Mouse (Mus musculus): ENCODE data around the gene Arid5b.

Arid5b gene

GRCm38 (mm10) chr10:68089435-68090196 is 188.9 kb downstream of the Arid5b start:
- peak in 1 of 2 experiments; percentile 41 for DNase-seq (ENCODE audit: low spot score in 2 of 2)

DNA sequence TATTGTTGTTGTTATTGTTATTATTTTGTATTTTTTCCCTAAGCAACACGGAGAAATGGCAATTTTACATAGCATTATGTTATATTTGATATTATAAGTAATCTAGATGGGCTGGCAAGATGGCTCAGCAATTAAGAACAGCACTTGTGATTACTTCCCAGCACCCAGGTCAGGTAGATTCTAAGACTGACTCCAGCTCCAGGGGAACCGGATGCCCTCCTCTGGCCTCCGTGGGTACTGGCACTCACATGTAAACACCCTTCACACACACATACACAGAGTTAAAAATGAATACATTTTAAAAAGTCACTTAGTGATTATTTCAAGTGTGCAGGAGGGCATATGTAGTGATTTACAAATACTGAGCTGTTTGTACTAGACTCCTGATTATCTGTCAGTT is 190.8 kb downstream of the Arid5b start:
- no peak for DNase-seq (ENCODE audit: low spot score in 2 of 2)

- no peak for DNase-seq (ENCODE audit: low spot score in 2 of 2)
These were observed 191.6 kb downstream of the Arid5b start for GRCm38 (mm10) chr10:68086973-68087372.

- DNase-seq (ENCODE audit: low spot score in 2 of 2): no peak
These were observed 193.0 kb downstream of the Arid5b start for GRCm38 (mm10) chr10:68085574-68085973.

GRCm38 (mm10) chr10:68081712-68082111 is 196.8 kb downstream of the Arid5b start:
- peak; percentile 44 to 52 for DNase-seq (ENCODE audit: low spot score in 2 of 2)

GRCm38 (mm10) chr10:68079910-68080670 is 198.4 kb downstream of the Arid5b start:
- no peak for DNase-seq (ENCODE audit: low spot score in 2 of 2)

DNA sequence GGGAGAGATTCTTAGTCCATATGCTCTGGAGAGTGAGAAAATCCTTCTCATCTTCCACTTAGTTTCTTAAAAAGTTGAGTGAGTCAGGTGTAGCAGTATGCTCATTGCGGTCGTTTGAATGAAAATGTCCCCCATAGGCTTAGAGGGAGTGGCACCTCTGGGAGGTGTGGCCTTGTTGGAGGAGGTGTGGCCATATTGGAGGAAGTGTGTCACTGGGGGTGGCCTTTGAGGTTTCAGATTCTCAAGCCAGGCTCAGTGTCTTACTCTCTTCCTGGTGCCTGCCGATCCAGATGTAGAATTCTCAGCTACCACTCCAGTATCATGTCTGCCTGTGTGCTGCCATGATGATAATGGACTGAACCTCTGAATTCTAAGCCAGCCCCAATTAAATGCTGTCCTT is 199.8 kb downstream of the Arid5b start:
- DNase-seq (ENCODE audit: low spot score in 2 of 2): no peak

GRCm38 (mm10) chr10:68075181-68075580 is 203.4 kb downstream of the Arid5b start:
- DNase-seq (ENCODE audit: low spot score in 2 of 2): no peak

DNA sequence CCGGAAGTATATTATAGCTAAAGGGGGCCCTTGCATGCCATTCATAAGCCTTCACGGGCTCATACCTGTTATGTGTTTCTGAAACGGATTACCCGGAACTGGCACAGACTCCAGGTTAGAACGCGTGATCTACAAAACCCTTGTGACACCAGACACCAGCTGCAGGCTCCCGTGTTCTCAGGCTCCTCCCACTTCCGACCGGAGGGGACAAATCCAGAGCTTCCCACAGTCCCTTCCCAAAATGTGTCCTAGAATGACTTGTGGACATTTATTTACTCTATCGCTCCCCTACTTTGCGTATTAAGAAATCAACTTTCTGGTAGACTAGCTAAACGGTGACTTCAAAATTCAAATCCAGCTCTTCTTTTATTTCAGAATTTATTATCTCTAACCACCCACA is 204.2 kb downstream of the Arid5b start:
- DNase-seq (ENCODE audit: low spot score in 2 of 2): no peak

DNA sequence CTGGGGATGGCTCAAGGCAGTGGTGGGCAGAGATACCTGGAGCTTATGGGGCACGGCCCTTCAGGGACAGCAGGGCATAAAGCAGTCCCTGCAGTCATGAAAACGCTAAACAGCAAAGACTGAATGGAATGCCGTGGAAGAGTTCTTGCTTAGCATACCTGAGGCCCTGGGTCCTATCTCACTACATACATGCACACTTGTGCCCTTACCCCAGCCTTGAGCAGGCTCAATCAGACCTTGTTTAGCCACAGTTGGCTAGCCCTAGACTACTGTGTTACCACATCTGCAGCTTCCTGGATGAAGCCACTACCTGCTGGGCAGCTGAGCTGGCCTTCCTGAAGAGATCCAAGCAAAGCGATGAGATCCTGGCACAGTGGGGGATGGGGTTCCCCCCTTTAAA is 205.9 kb downstream of the Arid5b start:
- DNase-seq (ENCODE audit: low spot score in 2 of 2): no peak

GRCm38 (mm10) chr10:68071041-68071440 is 207.5 kb downstream of the Arid5b start:
- DNase-seq (ENCODE audit: low spot score in 2 of 2): no peak

DNA sequence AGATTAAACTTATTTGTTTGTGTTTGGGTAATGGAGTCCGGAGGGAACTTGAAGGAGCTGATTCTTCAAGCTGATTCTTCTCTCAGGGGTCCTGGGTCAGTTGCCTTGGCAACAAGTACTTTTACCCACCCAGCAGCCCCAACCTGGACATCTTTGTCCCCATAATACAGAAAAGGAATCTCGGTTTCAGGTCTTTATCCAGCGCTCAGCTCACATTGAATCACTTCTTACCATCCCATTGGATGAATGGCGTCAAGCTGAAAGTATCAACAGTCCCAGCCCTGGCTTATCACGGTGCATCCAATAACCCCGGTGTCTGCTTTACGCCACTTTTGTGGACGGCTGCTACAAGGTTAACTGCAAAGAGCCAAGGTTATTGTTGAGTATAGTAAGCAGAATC is 210.1 kb downstream of the Arid5b start:
- no peak for DNase-seq (ENCODE audit: low spot score in 2 of 2)

GRCm38 (mm10) chr10:68067961-68068360 is 210.6 kb downstream of the Arid5b start:
- DNase-seq (ENCODE audit: low spot score in 2 of 2): no peak

DNA sequence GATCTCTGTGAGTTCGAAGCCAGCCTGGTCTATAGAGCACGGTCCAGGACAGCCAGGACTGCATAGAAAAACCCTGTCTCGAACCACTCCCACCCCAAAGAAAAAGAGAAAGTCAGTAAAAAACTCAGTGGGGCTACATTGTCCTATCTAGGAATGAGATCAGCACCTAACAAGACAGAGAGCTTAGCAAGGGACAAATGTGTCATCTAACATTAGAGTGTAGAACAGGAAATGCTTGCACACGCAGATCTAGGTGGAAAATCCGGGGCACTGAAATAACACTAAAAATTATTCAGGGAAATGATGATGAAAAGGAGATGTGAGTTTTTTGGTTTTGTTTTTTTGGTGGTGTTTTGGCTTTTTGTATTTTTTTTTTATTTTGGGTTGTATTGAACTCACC is 212.4 kb downstream of the Arid5b start:
- no peak for DNase-seq (ENCODE audit: low spot score in 2 of 2)

DNA sequence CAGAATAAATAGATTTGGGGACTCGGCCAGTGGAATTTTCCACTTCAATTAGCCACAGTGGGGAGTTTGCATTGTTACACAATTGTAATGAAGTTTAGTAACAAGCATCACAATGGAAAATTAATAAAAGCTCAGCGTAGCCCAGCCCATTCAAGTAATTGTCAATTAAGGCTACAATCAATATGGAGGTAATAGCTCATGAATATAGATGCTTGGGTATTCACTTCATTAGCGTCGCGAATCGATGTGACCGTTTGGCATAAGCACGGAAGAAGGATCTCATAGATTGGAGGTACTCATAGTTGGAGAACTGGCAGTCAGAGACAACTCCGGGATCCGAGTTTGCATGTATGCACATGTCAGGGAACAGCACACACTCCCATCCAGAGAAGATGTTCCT is 214.0 kb downstream of the Arid5b start:
- DNase-seq (ENCODE audit: low spot score in 2 of 2): no peak

DNA sequence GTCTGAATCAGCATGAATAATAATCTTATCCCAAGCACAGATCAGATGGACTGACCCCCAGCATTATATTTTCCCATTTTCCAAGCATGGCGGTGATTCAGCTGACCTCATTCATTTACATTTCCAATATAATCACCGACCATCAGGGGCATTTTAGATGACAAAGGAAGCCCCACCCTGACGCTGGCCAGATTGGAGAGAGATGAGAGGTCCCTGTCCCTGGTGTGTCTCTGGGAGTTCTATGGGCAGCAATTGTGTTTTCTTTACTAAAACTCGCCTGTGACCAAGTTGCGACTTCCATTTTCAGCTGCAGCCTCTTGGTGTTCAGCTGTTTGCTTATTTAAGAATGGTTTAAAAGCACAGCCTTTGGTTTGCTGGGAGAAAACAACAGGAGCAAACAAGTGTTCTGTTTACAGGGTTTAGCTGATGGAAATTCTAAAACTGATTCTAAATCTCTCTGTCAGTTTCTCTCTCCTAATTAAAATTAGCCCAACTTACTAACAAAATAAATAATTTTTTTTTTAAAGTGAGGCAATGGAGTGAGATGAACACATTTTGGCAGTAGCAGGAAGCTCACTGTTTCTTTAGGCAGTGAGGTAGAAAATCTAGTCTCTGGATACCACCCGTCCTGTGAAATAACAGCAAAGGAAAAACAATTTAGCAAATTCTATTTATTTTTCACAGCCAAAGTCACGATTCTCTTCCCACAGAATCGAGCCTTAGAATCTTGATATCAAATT is 214.6 kb downstream of the Arid5b start:
- no peak for DNase-seq (ENCODE audit: low spot score in 2 of 2)

- no peak for DNase-seq (ENCODE audit: low spot score in 2 of 2)
These were observed 217.3 kb downstream of the Arid5b start for GRCm38 (mm10) chr10:68061249-68061615.

- no peak for DNase-seq (ENCODE audit: low spot score in 2 of 2)
These were observed 217.8 kb downstream of the Arid5b start for GRCm38 (mm10) chr10:68060590-68061248.

DNA sequence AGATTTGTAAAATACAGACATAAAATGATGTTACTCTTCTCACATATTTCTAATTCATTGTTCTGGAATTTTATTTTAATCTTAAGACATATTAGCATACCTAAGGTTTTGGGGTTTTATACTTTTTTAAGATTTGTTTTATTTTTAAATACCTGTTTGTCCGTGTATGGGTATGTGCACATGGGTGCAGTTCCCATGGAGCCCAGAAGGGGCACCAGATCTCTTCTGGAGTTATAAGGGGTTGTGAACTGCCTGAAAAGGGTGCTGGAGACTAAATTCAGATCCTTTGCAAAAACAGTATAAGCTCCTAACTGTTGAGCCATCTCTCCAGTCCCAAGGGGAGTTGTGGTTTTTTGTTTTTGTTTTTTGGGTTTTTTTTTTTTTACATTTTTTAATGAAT is 220.2 kb downstream of the Arid5b start:
- DNase-seq (ENCODE audit: low spot score in 2 of 2): no peak

GRCm38 (mm10) chr10:68057841-68058240 is 220.7 kb downstream of the Arid5b start:
- no peak for DNase-seq (ENCODE audit: low spot score in 2 of 2)

GRCm38 (mm10) chr10:68054706-68055105 is 223.8 kb downstream of the Arid5b start:
- no peak for DNase-seq (ENCODE audit: low spot score in 2 of 2)

DNA sequence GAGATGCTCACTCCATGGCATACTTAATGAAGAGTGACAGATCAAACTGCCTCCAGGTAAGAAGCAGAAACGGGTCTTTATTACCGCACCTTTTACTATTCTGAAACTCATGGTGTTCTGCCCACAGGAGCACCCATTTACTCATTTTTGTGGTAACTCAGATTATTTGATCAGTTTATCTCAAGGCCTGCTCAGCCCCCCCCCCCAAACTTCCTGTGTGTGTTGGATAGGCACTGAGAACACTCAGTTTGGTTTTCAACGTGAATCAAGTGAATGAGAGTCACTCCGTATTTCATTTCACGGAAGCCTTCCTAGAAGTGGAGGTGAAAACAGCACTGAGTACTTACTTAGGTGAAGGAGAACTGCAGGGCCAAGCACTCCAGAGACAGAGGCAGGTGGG is 224.4 kb downstream of the Arid5b start:
- no peak for DNase-seq (ENCODE audit: low spot score in 2 of 2)

Data from thymus, postnatal 10 days (tissue).